Mouse (Mus musculus) ES-CJ7 (cell line): Measurements from ENCODE around the gene Kifc3.
"Not testable (repeated sequence)": the region's sequence is repeated elsewhere in the genome, so short reads cannot be mapped to it uniquely, and the experiment has no call there.

Experiments used
- DNase-seq: peaks from one replicate; pipeline ENCODE4 v3.0.0; 2011; ENCODE audit warnings: low read depth, low spot score

The Kifc3 gene

GRCm38 (mm10) chr8:95202649-95203275 is at the start of gene Kifc3:
Gene Kifc3, minus strand, starts transcription at chr8:95202812.
- no peak for DNase-seq

GRCm38 (mm10) chr8:95252056-95252455 is 49.4 kb upstream of the Kifc3 start:
- DNase-seq, result peak; percentile 88

GRCm38 (mm10) chr8:95249847-95250246 is 47.2 kb upstream of the Kifc3 start:
- DNase-seq, result peak; percentile 60

- DNase-seq, result no peak
Measured at GRCm38 (mm10) chr8:95247277-95247676, 44.7 kb upstream of the Kifc3 start.

GRCm38 (mm10) chr8:95245180-95245579 is 42.6 kb upstream of the Kifc3 start:
- no peak for DNase-seq

GRCm38 (mm10) chr8:95243853-95244252 is 41.2 kb upstream of the Kifc3 start:
- no peak for DNase-seq

- DNase-seq, result no peak
Measured at GRCm38 (mm10) chr8:95242826-95243571, 40.4 kb upstream of the Kifc3 start.

- DNase-seq, result peak; percentile 38
Measured at GRCm38 (mm10) chr8:95242099-95242825, 39.6 kb upstream of the Kifc3 start.

- peak; percentile 77 for DNase-seq
Measured at GRCm38 (mm10) chr8:95235683-95236082, 33.1 kb upstream of the Kifc3 start.

- DNase-seq, result not testable (repeated sequence)
Measured at GRCm38 (mm10) chr8:95230086-95230485, 27.5 kb upstream of the Kifc3 start.

GRCm38 (mm10) chr8:95227151-95227468 is 24.5 kb upstream of the Kifc3 start:
- DNase-seq, result no peak

- DNase-seq, result no peak
Measured at GRCm38 (mm10) chr8:95226251-95227150, 23.9 kb upstream of the Kifc3 start.

- DNase-seq, result no peak
Measured at GRCm38 (mm10) chr8:95223969-95224368, 21.4 kb upstream of the Kifc3 start.

- DNase-seq, result no peak
Measured at GRCm38 (mm10) chr8:95221045-95221444, 18.4 kb upstream of the Kifc3 start.

- DNase-seq, result no peak
Measured at GRCm38 (mm10) chr8:95220571-95220998, 18.0 kb upstream of the Kifc3 start.

- peak; percentile 74 for DNase-seq
Measured at GRCm38 (mm10) chr8:95219623-95220022, 17.0 kb upstream of the Kifc3 start.

- no peak for DNase-seq
Measured at GRCm38 (mm10) chr8:95215709-95216360, 13.2 kb upstream of the Kifc3 start.

GRCm38 (mm10) chr8:95209924-95210323 is 7.3 kb upstream of the Kifc3 start:
- no peak for DNase-seq

- DNase-seq, result no peak
Measured at GRCm38 (mm10) chr8:95205946-95206345, 3.3 kb upstream of the Kifc3 start.

GRCm38 (mm10) chr8:95204039-95204380 is 1.4 kb upstream of the Kifc3 start:
- DNase-seq, result peak; percentile 78
